Mouse (Mus musculus): ENCODE data around the gene Fgf2. TPM values are rescaled to one million over a fixed set of nuclear protein-coding genes. Genes with fewer than 3 reads are reported as not detected.

The Fgf2 gene
- total and polyA plus RNA-seq, 3 experiments: 3.6 to 14.2 (median 9.0) TPM

DNA sequence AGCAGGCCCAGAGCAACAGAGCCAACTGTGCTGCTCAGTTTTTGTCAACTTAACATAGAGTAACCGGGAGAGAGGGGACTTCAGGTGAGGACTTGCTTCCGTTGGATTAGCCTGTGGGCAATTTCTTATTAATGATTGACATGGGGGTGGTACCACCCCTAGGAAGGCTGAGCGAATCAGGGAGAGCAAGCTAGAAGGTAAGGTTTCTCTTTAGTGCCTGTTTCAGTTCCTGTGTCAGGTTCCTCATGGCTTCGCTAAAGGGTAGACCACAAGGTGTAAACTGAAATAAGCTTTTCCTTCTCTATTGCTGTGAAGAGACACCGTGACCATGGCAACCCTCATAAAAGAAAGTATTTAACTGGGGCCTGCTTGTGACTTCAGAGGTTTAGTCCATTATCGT lies 39.2 kb downstream of the Fgf2 start:
- WGBS: 93% methylated on average over 6 of the region's 6 CpGs
- H3K4me1 ChIP-seq (ENCODE audit: control insufficient read depth, insufficient read depth, low read length): peaks cover 3% of the 10 kb centered on the region; the same call in 1 of the 2 replicates
- no peak for DNase-seq

DNA sequence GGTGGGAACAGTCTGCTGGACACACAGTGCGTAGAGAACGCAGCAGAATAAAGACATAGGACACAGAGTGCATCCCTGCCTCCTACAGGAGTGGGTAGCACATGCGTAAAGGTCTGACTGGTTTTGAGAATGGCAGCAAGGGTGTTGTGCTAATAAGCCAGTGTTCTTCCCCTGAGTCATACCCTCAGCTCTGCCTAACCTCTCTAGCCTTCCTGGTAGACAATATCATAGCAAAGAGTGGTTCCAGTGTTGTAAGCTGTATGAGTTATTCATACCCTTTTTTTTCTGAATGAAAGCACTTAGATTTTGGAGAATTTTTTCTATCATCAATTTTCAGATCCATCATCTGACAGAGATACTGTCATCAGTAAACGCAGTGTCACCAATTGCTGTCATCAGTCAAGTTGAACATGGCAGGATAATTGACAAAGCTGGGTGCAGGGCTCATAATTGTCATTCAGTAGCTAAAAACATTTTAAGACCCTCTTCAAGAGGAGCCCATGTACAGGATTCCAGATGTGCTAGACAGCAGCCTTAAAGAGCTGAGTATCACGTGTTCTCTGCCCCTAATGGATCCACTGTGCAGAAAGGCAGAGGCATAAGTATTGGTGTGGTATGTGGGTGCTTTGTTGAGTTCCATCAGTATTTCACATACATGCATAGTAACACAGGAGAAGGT lies 48.9 kb downstream of the Fgf2 start:
- intact Hi-C loops (cut with DNase I): no loop called here
- no peak overlapping the region for H3K9ac ChIP-seq (ENCODE audit: low read depth, low read length)
- H3K4me3 ChIP-seq: no peak overlapping the region
- no peak for TF ChIP-seq POLR2A (IDR thresholded peaks at IDR 0.05; ENCODE audit: insufficient read depth, low read depth, low read length)
- TF ChIP-seq EP300 (IDR thresholded peaks at IDR 0.05; ENCODE audit: insufficient read depth, low read depth, low read length): no peak
- no peak for TF ChIP-seq CTCF (IDR thresholded peaks at IDR 0.05)
- no peaks in the 10 kb centered on the region; the same call in 1 of the 2 replicates for H3K36me3 ChIP-seq (ENCODE audit: control insufficient read depth, insufficient read depth, low read length)
- H3K27ac ChIP-seq: no peak overlapping the region
- no peaks in the 10 kb centered on the region for H3K27me3 ChIP-seq (ENCODE audit: control insufficient read depth, insufficient read depth, low read length)
- WGBS: 93% methylated on average over 5 of the region's 5 CpGs
- DNase-seq: no peak
- H3K4me1 ChIP-seq (ENCODE audit: control insufficient read depth, insufficient read depth, low read length): peaks cover 8% of the 10 kb centered on the region
- H3K79me2 ChIP-seq (replicated peaks; ENCODE audit: control insufficient read depth, insufficient read depth, low read length): no peaks in the 10 kb centered on the region

More for the DNA sequence above, 39.2 kb downstream of the Fgf2 start:
- no peak for TF ChIP-seq EP300 (IDR thresholded peaks at IDR 0.05; ENCODE audit: insufficient read depth, low read depth, low read length)
- TF ChIP-seq CTCF (IDR thresholded peaks at IDR 0.05): no peak
- no peak for TF ChIP-seq POLR2A (IDR thresholded peaks at IDR 0.05; ENCODE audit: insufficient read depth, low read depth, low read length)
- Histone ChIP-seq H3K27ac (no peak overlapping the region), H3K9ac (ENCODE audit: low read depth, low read length) (no peak overlapping the region), H3K36me3 (ENCODE audit: control insufficient read depth, insufficient read depth, low read length) (no peaks in the 10 kb centered on the region), H3K79me2 (replicated peaks; ENCODE audit: control insufficient read depth, insufficient read depth, low read length) (no peaks in the 10 kb centered on the region), H3K27me3 (ENCODE audit: control insufficient read depth, insufficient read depth, low read length) (no peaks in the 10 kb centered on the region), H3K4me3 (no peak overlapping the region)
- intact Hi-C loops (cut with DNase I): no loop called here

DNA sequence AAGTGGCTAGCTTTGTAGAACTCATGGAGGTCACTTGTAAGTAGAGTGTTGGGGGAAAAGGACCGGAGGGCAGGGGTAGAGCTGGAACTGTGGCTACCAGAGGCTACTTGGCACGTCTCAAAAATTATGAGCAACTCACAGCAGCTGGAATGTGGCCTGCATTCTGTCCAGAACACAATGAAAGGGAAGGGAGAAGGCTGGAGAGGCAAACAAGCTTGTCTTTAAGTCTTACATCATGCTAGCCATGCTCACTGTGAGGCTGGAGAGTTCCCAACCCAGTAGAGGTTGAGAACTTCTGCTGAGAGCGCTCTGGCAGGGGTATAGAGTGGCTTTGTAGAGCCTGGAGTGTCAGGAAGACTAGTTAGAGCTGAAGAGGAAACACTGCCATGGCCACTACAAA lies 49.5 kb downstream of the Fgf2 start:
- Histone ChIP-seq H3K79me2 (replicated peaks; ENCODE audit: control insufficient read depth, insufficient read depth, low read length) (no peaks in the 10 kb centered on the region), H3K36me3 (ENCODE audit: control insufficient read depth, insufficient read depth, low read length) (no peaks in the 10 kb centered on the region; the same call in 1 of the 2 replicates), H3K4me3 (no peak overlapping the region), H3K4me1 (ENCODE audit: control insufficient read depth, insufficient read depth, low read length) (peaks cover 8% of the 10 kb centered on the region), H3K27ac (peak overlapping the region; percentile 52; the same call in 1 of the 2 replicates), H3K9ac (ENCODE audit: low read depth, low read length) (no peak overlapping the region), H3K27me3 (ENCODE audit: control insufficient read depth, insufficient read depth, low read length) (no peaks in the 10 kb centered on the region)
- TF ChIP-seq CTCF (IDR thresholded peaks at IDR 0.05) (no peak), EP300 (IDR thresholded peaks at IDR 0.05; ENCODE audit: insufficient read depth, low read depth, low read length) (no peak), POLR2A (IDR thresholded peaks at IDR 0.05; ENCODE audit: insufficient read depth, low read depth, low read length) (no peak)
- no peak for DNase-seq
- 50% methylated on average over 3 of the region's 3 CpGs for WGBS
- intact Hi-C loops (cut with DNase I): no loop called here

DNA sequence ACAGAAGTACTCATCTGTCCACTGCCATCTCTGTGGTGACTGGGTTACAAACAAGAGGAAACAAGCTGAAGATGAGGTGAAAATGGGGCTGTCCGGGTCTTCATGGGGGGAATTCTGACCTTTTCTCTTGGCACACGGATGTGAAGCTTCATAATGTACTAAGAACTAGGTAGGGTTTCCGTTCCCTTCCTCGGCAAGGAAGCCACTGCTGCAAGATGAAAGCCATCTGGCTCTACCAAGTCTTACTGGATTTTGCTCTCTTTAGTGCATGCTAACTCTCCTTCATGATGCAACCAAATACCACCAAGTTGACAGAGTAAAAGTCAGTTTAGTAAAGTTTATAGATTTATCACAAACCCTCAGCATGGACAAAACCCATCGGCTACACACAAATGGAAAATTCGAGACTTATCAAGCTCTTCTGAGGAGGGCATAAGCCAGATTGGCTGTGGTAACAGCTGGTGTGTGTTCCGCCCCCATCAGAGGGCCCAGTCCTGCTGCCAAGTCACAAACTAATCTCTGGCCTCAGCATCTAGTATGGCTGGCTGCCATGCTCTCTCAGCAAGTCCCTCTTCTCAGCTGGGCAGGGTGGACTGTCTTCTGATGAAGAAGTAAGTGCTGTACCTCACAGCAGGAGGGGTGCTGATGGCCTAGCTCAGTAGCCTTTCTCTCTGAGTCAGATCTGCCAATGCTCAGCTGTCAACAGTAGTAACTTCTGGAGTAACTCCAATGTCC lies 50.7 kb downstream of the Fgf2 start:
- peak; percentile 73 to 86 for DNase-seq
- 58% methylated on average over 7 of the region's 7 CpGs for WGBS
- Histone ChIP-seq H3K9ac (ENCODE audit: low read depth, low read length) (no peak overlapping the region), H3K4me3 (no peak overlapping the region), H3K36me3 (ENCODE audit: control insufficient read depth, insufficient read depth, low read length) (peaks cover 6% of the 10 kb centered on the region; the same call in 1 of the 2 replicates), H3K4me1 (ENCODE audit: control insufficient read depth, insufficient read depth, low read length) (peaks cover 8% of the 10 kb centered on the region), H3K27ac (peak overlapping the region; percentile 52), H3K27me3 (ENCODE audit: control insufficient read depth, insufficient read depth, low read length) (no peaks in the 10 kb centered on the region), H3K79me2 (replicated peaks; ENCODE audit: control insufficient read depth, insufficient read depth, low read length) (no peaks in the 10 kb centered on the region)
- intact Hi-C loops (cut with DNase I): no loop called here
- TF ChIP-seq EP300 (IDR thresholded peaks at IDR 0.05; ENCODE audit: insufficient read depth, low read depth, low read length): 0 out of 2 replicates have a peak, but pooled peaks have one; percentile 46
- no peak for TF ChIP-seq POLR2A (IDR thresholded peaks at IDR 0.05; ENCODE audit: insufficient read depth, low read depth, low read length)

DNA sequence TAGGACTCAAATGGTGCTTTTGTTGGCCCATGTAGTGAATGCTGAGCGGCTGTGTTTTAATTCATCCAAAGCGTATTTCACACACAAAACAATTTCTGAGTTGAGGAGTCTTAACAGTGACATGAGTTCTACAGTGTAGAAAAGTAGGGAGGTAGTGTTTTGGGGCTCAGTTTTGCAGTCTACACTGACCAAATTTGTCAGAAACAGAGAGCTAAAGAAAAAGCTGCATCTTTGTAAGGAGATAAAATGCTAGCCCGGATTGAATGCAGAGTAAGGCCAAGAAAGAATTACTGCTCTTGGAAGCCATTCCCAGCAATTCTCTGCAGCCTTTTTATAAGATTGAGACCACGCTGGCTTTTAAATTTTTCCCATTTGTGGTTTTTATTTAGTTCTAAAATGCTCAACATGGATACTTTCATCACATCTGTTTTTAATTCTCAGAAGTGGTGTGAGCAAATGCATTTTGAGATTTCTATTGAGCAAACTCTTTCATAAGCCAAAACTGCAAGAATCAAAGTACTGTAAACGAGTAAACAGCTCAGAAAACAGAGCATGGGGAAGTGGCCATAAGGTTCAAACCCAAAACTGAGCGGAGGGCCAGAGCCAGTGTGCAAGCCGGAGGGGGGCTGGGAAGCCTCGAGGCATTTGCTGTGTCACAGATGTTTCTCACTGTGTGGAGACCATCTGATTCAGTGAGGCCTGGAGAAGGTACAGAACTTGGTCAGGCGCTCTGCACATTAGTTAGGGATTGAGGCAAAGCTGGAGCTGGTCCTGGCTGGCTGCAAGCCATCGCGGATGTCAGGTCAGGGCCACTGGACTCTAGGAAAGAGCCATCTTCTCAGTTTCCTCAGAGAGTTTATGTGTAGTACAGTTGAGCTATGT lies 53.8 kb downstream of the Fgf2 start:
- Histone ChIP-seq H3K36me3 (ENCODE audit: control insufficient read depth, insufficient read depth, low read length) (peaks cover 10% of the 10 kb centered on the region; the same call in 1 of the 2 replicates), H3K9ac (ENCODE audit: low read depth, low read length) (no peak overlapping the region), H3K4me1 (ENCODE audit: control insufficient read depth, insufficient read depth, low read length) (peaks cover 8% of the 10 kb centered on the region), H3K4me3 (no peak overlapping the region), H3K79me2 (replicated peaks; ENCODE audit: control insufficient read depth, insufficient read depth, low read length) (no peaks in the 10 kb centered on the region), H3K27me3 (ENCODE audit: control insufficient read depth, insufficient read depth, low read length) (no peaks in the 10 kb centered on the region), H3K27ac (no peak overlapping the region; the same call in 1 of the 2 replicates)
- intact Hi-C loops (cut with DNase I): no loop called here
- no peak for TF ChIP-seq CTCF (IDR thresholded peaks at IDR 0.05)
- TF ChIP-seq POLR2A (IDR thresholded peaks at IDR 0.05; ENCODE audit: insufficient read depth, low read depth, low read length): no peak
- TF ChIP-seq EP300 (IDR thresholded peaks at IDR 0.05; ENCODE audit: insufficient read depth, low read depth, low read length): no peak
- 66% methylated on average over 11 of the region's 11 CpGs for WGBS
- DNase-seq: peak; percentile 67 to 69
